Mouse (Mus musculus) B cell, adult 2 months (primary cell): ENCODE data around the gene Tbcd.

ENCODE experiments used
- DNase-seq, 2 experiments: peaks; one replicate each; pipeline ENCODE4 v3.0.0; 2022

The Tbcd gene

GRCm38 (mm10) chr11:121543287-121543856, 91.6 kb downstream of the Tbcd start:
- no peak for DNase-seq

- DNase-seq: no peak
Observed at GRCm38 (mm10) chr11:121543922-121544321, 92.2 kb downstream of the Tbcd start.

GRCm38 (mm10) chr11:121544755-121545397, 93.1 kb downstream of the Tbcd start:
- DNase-seq: no peak

GRCm38 (mm10) chr11:121545398-121546034, 93.8 kb downstream of the Tbcd start:
- DNase-seq: no peak

GRCm38 (mm10) chr11:121547234-121547633, 95.5 kb downstream of the Tbcd start:
- DNase-seq: no peak

GRCm38 (mm10) chr11:121547925-121548324, 96.2 kb downstream of the Tbcd start:
- DNase-seq: no peak

- DNase-seq: no peak
Observed at GRCm38 (mm10) chr11:121548996-121549842, 97.5 kb downstream of the Tbcd start.

GRCm38 (mm10) chr11:121549843-121550647, 98.3 kb downstream of the Tbcd start:
- DNase-seq: no peak

GRCm38 (mm10) chr11:121551206-121551799, 99.6 kb downstream of the Tbcd start:
- DNase-seq: no peak

- no peak for DNase-seq
Observed at GRCm38 (mm10) chr11:121552167-121552566, 100.4 kb downstream of the Tbcd start.

GRCm38 (mm10) chr11:121552846-121553457, 101.2 kb downstream of the Tbcd start:
- DNase-seq: no peak

- no peak for DNase-seq
Observed at GRCm38 (mm10) chr11:121553458-121553857, 101.7 kb downstream of the Tbcd start.

GRCm38 (mm10) chr11:121556727-121557126, 105.0 kb downstream of the Tbcd start:
- DNase-seq: no peak

- DNase-seq: no peak
Observed at GRCm38 (mm10) chr11:121557946-121558345, 106.2 kb downstream of the Tbcd start.

GRCm38 (mm10) chr11:121558522-121558921, 106.8 kb downstream of the Tbcd start:
- DNase-seq: no peak

GRCm38 (mm10) chr11:121559527-121560293, 108.0 kb downstream of the Tbcd start:
- peak; percentile 10 to 18 for DNase-seq

GRCm38 (mm10) chr11:121560294-121560663, 108.5 kb downstream of the Tbcd start:
- no peak for DNase-seq

- no peak for DNase-seq
Observed at GRCm38 (mm10) chr11:121563312-121563711, 111.6 kb downstream of the Tbcd start.

- no peak for DNase-seq
Observed at GRCm38 (mm10) chr11:121564265-121564664, 112.5 kb downstream of the Tbcd start.

GRCm38 (mm10) chr11:121581856-121582255, 130.1 kb downstream of the Tbcd start:
- no peak for DNase-seq

GRCm38 (mm10) chr11:121597254-121597653, 145.5 kb downstream of the Tbcd start:
- DNase-seq: no peak
